Mouse (Mus musculus) cerebellum, adult 2 months (tissue): ENCODE data around the gene Gata2. TPM values are rescaled to one million over a fixed set of nuclear protein-coding genes. Genes with fewer than 3 reads are reported as not detected.
A peak's percentile ranks its signal among the peaks of the same experiment; 100 is the strongest.

Source experiments
- DNase-seq, 2 experiments: peaks; one replicate each; pipeline ENCODE4 v3.0.0; 2021
- H3K27ac ChIP-seq: fragments of 200-500 bp; 2 replicates; pipeline ENCODE4 v1.5.1; 2012; ENCODE audit warnings: low read length, control low read depth, inconsistent platforms; ENCODE audit not compliant: insufficient read depth
- H3K27me3 ChIP-seq: fragments of 200-500 bp; 2 replicates; pipeline ENCODE4 v1.6.1; 2012; ENCODE audit warnings: inconsistent platforms, mild to moderate bottlenecking, low read length, moderate library complexity; ENCODE audit not compliant: control insufficient read depth, insufficient read depth
- H3K4me1 ChIP-seq: fragments of 200-500 bp; 2 replicates; pipeline ENCODE4 v1.6.1; 2011; ENCODE audit warnings: low read length; ENCODE audit not compliant: control insufficient read depth, insufficient read depth
- H3K4me3 ChIP-seq: fragments of 200-500 bp; replicated peaks from 2 replicates; pipeline ENCODE3; 2011; ENCODE audit warnings: mild to moderate bottlenecking, low read depth, low read length, control low read depth; ENCODE audit not compliant: insufficient read depth
- CTCF ChIP-seq: fragments of 200-500 bp; IDR thresholded peaks from 2 replicates; pipeline ENCODE4 v1.5.1; 2011; ENCODE audit warnings: low read depth, mild to moderate bottlenecking, control low read depth, low read length, moderate library complexity, borderline replicate concordance; ENCODE audit not compliant: insufficient read depth
- POLR2A ChIP-seq: fragments of 200-500 bp; IDR thresholded peaks from 2 replicates; pipeline ENCODE4 v1.6.1; 2011; ENCODE audit warnings: low read length, control low read depth, borderline replicate concordance; ENCODE audit not compliant: insufficient read depth
- WGBS: fragments of 180-500 bp; shearing (Covaris S2); methylation state at CpG from one replicate; pipeline ENCODE4 v1.1.7; 2018; 5-methylcytosine and 5-hydroxymethylcytosine counted together
- polyA plus RNA-seq: library from polyadenylated mRNA; depleted of rRNA; stranded (reverse); fragments of >200 nt; gene quantifications from 2 replicates; pipeline ENCODE4 v1.2.3, GENCODE M21; 2012; rRNA removed

Gene Gata2
- polyA plus RNA-seq, 1 experiment: 6.6 TPM

GRCm38 (mm10) chr6:88242604-88243003 lies 48.9 kb downstream of the Gata2 start:
- peak; percentile 71 for TF ChIP-seq CTCF
- TF ChIP-seq POLR2A: no peak
- Histone ChIP-seq H3K27me3 (no peaks in the 10 kb centered on the region), H3K4me1 (no peaks in the 10 kb centered on the region), H3K4me3 (no peak overlapping the region), H3K27ac (no peak overlapping the region)
- WGBS: 4% methylated on average over 15 of the region's 15 CpGs
- DNase-seq: peak; percentile 40 to 49

DNA sequence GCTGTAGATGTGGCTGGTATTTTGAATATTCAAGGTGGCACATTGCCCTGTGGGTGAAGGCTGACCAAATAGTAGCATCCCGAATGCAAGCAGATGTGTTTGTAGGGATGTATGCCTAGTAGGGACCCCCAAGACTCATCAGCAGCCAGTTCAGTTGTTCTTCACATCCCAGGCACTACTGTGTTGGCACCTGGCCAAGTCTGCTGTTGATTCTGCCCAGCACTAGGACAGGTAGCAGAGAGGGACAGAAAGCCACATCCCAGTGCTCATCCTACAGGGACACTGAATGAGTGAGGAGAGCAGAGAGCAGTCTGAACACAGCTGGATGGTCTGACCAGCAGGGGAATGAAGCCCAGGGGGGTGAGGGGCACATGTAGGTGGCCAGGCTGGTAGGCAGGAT lies 55.5 kb downstream of the Gata2 start:
- WGBS: 64% methylated on average over 1 of the region's 1 CpGs

DNA sequence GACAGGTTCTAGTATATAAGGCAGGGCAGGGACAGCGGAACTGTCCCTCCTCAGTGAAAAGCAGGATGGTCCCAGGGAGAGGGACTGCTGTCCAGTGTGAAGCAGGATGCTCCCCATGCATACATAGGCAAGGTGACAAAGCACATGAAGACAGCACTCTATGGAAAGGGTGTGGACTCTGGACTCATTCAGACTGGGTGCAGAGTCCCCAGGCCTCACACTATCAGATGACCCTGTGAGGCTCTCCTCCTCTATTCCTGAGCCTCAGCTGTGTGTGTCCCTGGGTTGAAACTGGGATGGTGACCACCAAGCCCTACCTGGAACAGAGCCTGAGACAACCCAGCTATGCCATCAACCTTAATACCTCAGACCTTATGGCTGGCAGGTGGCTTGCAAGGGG lies 57.7 kb downstream of the Gata2 start:
- Histone ChIP-seq H3K4me1 (no peaks in the 10 kb centered on the region), H3K27ac (no peak overlapping the region), H3K27me3 (no peaks in the 10 kb centered on the region), H3K4me3 (no peak overlapping the region)
- TF ChIP-seq CTCF: no peak
- no peak for DNase-seq
- WGBS: 100% methylated on average over 1 of the region's 1 CpGs

More for the DNA sequence above, 55.5 kb downstream of the Gata2 start:
- Histone ChIP-seq H3K27ac (no peak overlapping the region), H3K4me1 (no peaks in the 10 kb centered on the region), H3K27me3 (no peaks in the 10 kb centered on the region), H3K4me3 (no peak overlapping the region)
- DNase-seq: no peak
- TF ChIP-seq POLR2A (no peak), CTCF (no peak)

GRCm38 (mm10) chr6:88251798-88252478 lies 58.2 kb downstream of the Gata2 start:
- no peak overlapping the region for H3K27ac ChIP-seq
- WGBS: 77% methylated on average over 7 of the region's 7 CpGs
- no peak for TF ChIP-seq POLR2A
- no peak for TF ChIP-seq CTCF
- DNase-seq: no peak
- no peaks in the 10 kb centered on the region for H3K4me1 ChIP-seq
- H3K27me3 ChIP-seq: no peaks in the 10 kb centered on the region
- no peak overlapping the region for H3K4me3 ChIP-seq

- no peaks in the 10 kb centered on the region for H3K27me3 ChIP-seq
- DNase-seq: no peak
- no peak overlapping the region for H3K27ac ChIP-seq
- no peaks in the 10 kb centered on the region for H3K4me1 ChIP-seq
- 90% methylated on average over 6 of the region's 6 CpGs for WGBS
- no peak overlapping the region for H3K4me3 ChIP-seq
- TF ChIP-seq CTCF (no peak), POLR2A (no peak)
Measured at GRCm38 (mm10) chr6:88254082-88254481, 60.4 kb downstream of the Gata2 start.

- no peak overlapping the region for H3K4me3 ChIP-seq
- no peaks in the 10 kb centered on the region for H3K27me3 ChIP-seq
- WGBS: 90% methylated on average over 4 of the region's 4 CpGs
- no peak overlapping the region for H3K27ac ChIP-seq
- no peak for DNase-seq
- no peak for TF ChIP-seq POLR2A
- TF ChIP-seq CTCF: no peak
- H3K4me1 ChIP-seq: peaks cover 12% of the 10 kb centered on the region
Measured at GRCm38 (mm10) chr6:88255435-88255834, 61.7 kb downstream of the Gata2 start.

Other genes starting within 250 kb of the Gata2 start
- gene H1fx, start 212.3 kb upstream of the Gata2 start, polyA plus RNA-seq: 37.1 and 38.2 TPM in 2 replicates
- gene Rab7, start 148.6 kb upstream of the Gata2 start, polyA plus RNA-seq: 408 and 418 TPM in 2 replicates
- gene Rpn1, start 109.4 kb upstream of the Gata2 start, polyA plus RNA-seq: 151 and 167 TPM in 2 replicates
- not detected in 2 replicates for gene Dnajb8, start 28.4 kb downstream of the Gata2 start, polyA plus RNA-seq